Mouse (Mus musculus) thymus, postnatal 14 days (tissue): Measurements from ENCODE around the gene Taar4.

Experiments
- DNase-seq: peaks from one replicate; pipeline ENCODE4 v3.0.0; 2021

Gene Taar4

DNA sequence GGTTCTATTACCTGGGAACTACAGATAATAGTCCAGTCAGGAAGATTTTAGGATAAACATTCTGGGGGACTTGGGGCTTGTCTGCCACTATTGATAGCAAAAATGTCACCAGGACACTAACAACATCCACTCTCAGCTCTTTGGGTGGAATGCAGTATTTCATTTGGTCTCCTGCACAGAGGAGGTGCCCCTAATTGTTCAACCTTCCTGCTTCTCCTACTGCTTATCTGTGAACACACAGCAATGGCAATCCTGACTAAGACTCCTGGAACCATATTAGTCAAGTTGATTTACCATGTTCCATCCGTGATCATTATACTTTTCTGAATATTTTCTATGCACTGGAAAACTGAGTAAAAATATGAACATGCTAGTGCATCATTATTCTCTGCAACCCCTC, 47.8 kb downstream of the Taar4 start:
- no peak for DNase-seq
